In the genomic region with DNA sequence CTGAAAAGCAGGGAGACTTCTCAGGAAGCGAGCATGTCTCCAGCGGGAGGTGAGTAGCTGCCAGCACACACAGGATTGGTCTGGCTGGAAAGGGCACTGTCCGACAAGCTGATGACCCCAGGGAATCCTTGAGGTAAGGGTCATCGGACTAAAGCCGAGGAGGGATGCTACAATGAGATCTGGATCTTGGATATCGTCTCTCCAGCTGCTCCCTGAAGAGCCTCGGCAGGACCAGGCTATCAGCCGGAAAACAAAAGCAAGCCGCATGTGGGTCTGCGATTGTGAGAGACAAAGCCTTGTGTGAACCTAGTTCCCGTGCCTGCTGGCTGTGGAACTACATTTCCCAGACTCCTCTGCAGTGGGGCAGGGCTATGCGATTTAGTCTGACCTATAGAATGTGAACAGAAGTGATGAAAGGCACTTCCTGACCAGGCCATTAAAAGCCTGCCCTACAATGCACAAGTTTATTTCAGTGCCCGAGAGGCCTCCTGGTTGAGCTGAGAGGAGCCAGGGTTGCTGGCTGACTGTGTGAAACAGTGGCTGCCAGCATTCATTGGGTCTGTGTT, we compare ENCODE assay signal across 8 mouse cellular contexts.
A peak's percentile ranks its signal among the peaks of the same experiment; 100 is the strongest.
DNase-seq lines count a peak whose midpoint lies in the region; ATAC-seq lines count a peak whose summit lies in the region.

No protein-coding gene starts in this region.

- intact Hi-C loops in left cerebral cortex, postnatal 4 days (cut with DNase I), result no loop called here

- H3K9ac ChIP-seq in midbrain, embryonic 11.5 days (ENCODE audit: low read length), result peak overlapping the region; percentile 69

- peaks cover 14% of the 10 kb centered on the region for H3K4me1 ChIP-seq in midbrain, embryonic 11.5 days (ENCODE audit: control insufficient read depth, insufficient read depth, low read length)

- H3K4me3 ChIP-seq in midbrain, embryonic 11.5 days (ENCODE audit: low read depth, low read length), result peak overlapping the region; percentile 33

- no peaks in the 10 kb centered on the region for H3K9me3 ChIP-seq in midbrain, embryonic 11.5 days (ENCODE audit: control insufficient read depth, low read length)

- peak overlapping the region; percentile 60 for H3K4me2 ChIP-seq in midbrain, embryonic 11.5 days

- peak; percentile 85 for DNase-seq in MN1 (ENCODE audit: low spot score)
- peak; percentile 18 for DNase-seq in cerebellum, adult 9-10 months
- DNase-seq in frontal cortex, postnatal 10 days (ENCODE audit: low spot score in 2 of 2), result peak; percentile 60 to 67
- DNase-seq in kidney, adult 11 months, result peak; percentile 60
- peak; percentile 65 for DNase-seq in left cerebral cortex, postnatal 4 days
- DNase-seq in midbrain, embryonic 11.5 days (ENCODE audit: low spot score, missing footprints), result peak; percentile 98
- DNase-seq in spleen, adult 18-20 months, result peak; percentile 52 to 57
- no peak for DNase-seq in urinary bladder, postnatal 10 days (ENCODE audit: low spot score)

- WGBS in midbrain, embryonic 11.5 days, result 2% methylated on average over 13 of the region's 13 CpGs

- H3K27me3 ChIP-seq in midbrain, embryonic 11.5 days (ENCODE audit: control insufficient read depth, insufficient read depth, low read length), result no peaks in the 10 kb centered on the region

- peak; percentile 94 for ATAC-seq in midbrain, embryonic 11.5 days (ENCODE audit: low FRiP score)

- H3K27ac ChIP-seq in midbrain, embryonic 11.5 days (ENCODE audit: low read depth, low read length), result peak overlapping the region; percentile 71

- H3K36me3 ChIP-seq in midbrain, embryonic 11.5 days (ENCODE audit: control insufficient read depth, insufficient read depth, low read length), result no peaks in the 10 kb centered on the region
